Mouse (Mus musculus): Measurements from ENCODE around the gene Gja10.

DNA sequence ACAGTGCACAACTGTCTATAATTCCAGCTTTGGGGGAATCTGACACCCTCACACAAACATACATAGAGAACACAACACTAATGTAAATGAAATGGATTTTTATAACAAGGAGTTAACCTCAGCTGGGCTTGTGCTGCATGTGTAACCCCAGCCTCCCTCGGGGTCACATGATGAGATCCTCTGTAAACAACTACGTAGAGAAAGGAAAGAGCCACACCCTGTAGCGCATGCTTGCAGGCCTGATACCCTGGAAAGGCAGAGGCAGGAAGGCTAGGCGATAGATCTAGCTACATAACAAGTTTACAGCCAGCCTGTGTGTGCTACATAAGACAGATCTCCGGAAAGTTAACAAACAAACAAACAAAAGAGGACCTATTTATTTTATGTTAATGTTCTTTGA is 49.1 kb upstream of the Gja10 start:
- no peak for TF ChIP-seq POLR2A (IDR thresholded peaks at IDR 0.05; ENCODE audit: insufficient read depth, low read depth, low read length)
- TF ChIP-seq CTCF (IDR thresholded peaks at IDR 0.05; ENCODE audit: insufficient read depth, low read depth, low read length) = no peak

Measured in olfactory bulb, adult 2 months (tissue).